Mouse (Mus musculus) right cerebral cortex, postnatal 10 days (tissue): Measurements from ENCODE around the gene Odc1.

ENCODE experiments used
- DNase-seq, 2 experiments: peaks; one replicate each; pipeline ENCODE4 v3.0.0; 2021; ENCODE audit warnings: low spot score in 2 of 2

Gene Odc1

GRCm38 (mm10) chr12:17588436-17588835 is 43.8 kb downstream of the Odc1 start:
- DNase-seq, result no peak

- DNase-seq, result no peak
These were observed 44.5 kb downstream of the Odc1 start for GRCm38 (mm10) chr12:17588906-17589612.

GRCm38 (mm10) chr12:17591249-17591648 is 46.7 kb downstream of the Odc1 start:
- no peak for DNase-seq

GRCm38 (mm10) chr12:17593956-17594355 is 49.4 kb downstream of the Odc1 start:
- no peak for DNase-seq

GRCm38 (mm10) chr12:17594701-17595100 is 50.1 kb downstream of the Odc1 start:
- DNase-seq, result no peak

- DNase-seq, result no peak
These were observed 50.6 kb downstream of the Odc1 start for GRCm38 (mm10) chr12:17595166-17595565.
